Mouse (Mus musculus) stomach, embryonic 14.5 days (tissue): ENCODE results near the gene Traf3ip1. TPM values are rescaled to one million over a fixed set of nuclear protein-coding genes. Genes with fewer than 3 reads are reported as not detected.
A peak's percentile ranks its signal among the peaks of the same experiment; 100 is the strongest.

ENCODE experiments used
- ATAC-seq: fragments of 200-750 bp; cut with Nextera tagmentation; 2 replicates; pipeline ENCODE4 v1.8.0; 2017; ENCODE audit warnings: low read depth, moderate TSS enrichment; ENCODE audit not compliant: insufficient number of reproducible peaks, insufficient read depth, low FRiP score
- H3K27ac ChIP-seq: fragments of 300-500 bp; sonication (generic); 2 replicates; pipeline ENCODE4 v1.5.1; 2014; ENCODE audit warnings: mild to moderate bottlenecking, low read length, moderate library complexity, mixed read lengths
- H3K27me3 ChIP-seq: fragments of 300-500 bp; sonication (generic); 2 replicates; pipeline ENCODE4 v1.6.1; 2014; ENCODE audit warnings: low read length, control low read depth, mixed read lengths; ENCODE audit not compliant: control insufficient read depth, insufficient read depth
- H3K36me3 ChIP-seq: fragments of 300-500 bp; sonication (generic); 2 replicates; pipeline ENCODE4 v1.6.1; 2014; ENCODE audit warnings: mild to moderate bottlenecking, control low read depth, low read length, moderate library complexity, mixed read lengths; ENCODE audit not compliant: control insufficient read depth, insufficient read depth
- H3K4me1 ChIP-seq: fragments of 300-500 bp; sonication (generic); 2 replicates; pipeline ENCODE4 v1.6.1; 2014; ENCODE audit warnings: low read length, control low read depth, mixed read lengths; ENCODE audit not compliant: control insufficient read depth, insufficient read depth
- H3K4me2 ChIP-seq: fragments of 300-500 bp; sonication (generic); replicated peaks from 2 replicates; pipeline ENCODE4 v1.6.1; 2014; ENCODE audit warnings: low read depth, low read length, control low read depth
- H3K4me3 ChIP-seq: fragments of 300-500 bp; sonication (generic); 2 replicates; pipeline ENCODE4 v1.5.1; 2014; ENCODE audit warnings: low read depth, low read length, control low read depth
- H3K9ac ChIP-seq: fragments of 300-500 bp; sonication (generic); replicated peaks from 2 replicates; pipeline ENCODE4 v1.6.1; 2014; ENCODE audit warnings: low read depth, mild to moderate bottlenecking, control low read depth, low read length, moderate library complexity, mixed read lengths
- H3K9me3 ChIP-seq: fragments of 300-500 bp; sonication (generic); 2 replicates; pipeline ENCODE4 v1.6.1; 2016; ENCODE audit warnings: low read depth, low read length, control low read depth; ENCODE audit not compliant: control insufficient read depth
- WGBS: fragments of 180-500 bp; shearing (Covaris S2); extraction: QIAGEN DNeasy Blood & Tissue Kit; methylation state at CpG from one replicate; pipeline ENCODE4 v1.1.7; 2014; 5-methylcytosine and 5-hydroxymethylcytosine counted together
- polyA plus RNA-seq: library from polyadenylated mRNA; unstranded; fragments of >200 nt; fragmentation: Nextera tagmentation; extraction: Ambion mirVana; gene quantifications from 2 replicates; pipeline ENCODE4 v1.2.1, GENCODE M21; 2014

Gene Traf3ip1
- polyA plus RNA-seq, 1 experiment from 2014 or later, result 8.7 TPM

GRCm38 (mm10) chr1:91564598-91564997 lies 70.2 kb downstream of the Traf3ip1 start:
- no peak overlapping the region for H3K27ac ChIP-seq
- H3K4me1 ChIP-seq, result no peaks in the 10 kb centered on the region
- no peaks in the 10 kb centered on the region for H3K36me3 ChIP-seq
- WGBS, result 39% methylated on average over 6 of the region's 6 CpGs
- no peak overlapping the region for H3K4me2 ChIP-seq
- no peak overlapping the region for H3K4me3 ChIP-seq
- H3K9ac ChIP-seq, result no peak overlapping the region
- ATAC-seq, result no peak
- no peaks in the 10 kb centered on the region for H3K27me3 ChIP-seq
- H3K9me3 ChIP-seq, result no peaks in the 10 kb centered on the region

DNA sequence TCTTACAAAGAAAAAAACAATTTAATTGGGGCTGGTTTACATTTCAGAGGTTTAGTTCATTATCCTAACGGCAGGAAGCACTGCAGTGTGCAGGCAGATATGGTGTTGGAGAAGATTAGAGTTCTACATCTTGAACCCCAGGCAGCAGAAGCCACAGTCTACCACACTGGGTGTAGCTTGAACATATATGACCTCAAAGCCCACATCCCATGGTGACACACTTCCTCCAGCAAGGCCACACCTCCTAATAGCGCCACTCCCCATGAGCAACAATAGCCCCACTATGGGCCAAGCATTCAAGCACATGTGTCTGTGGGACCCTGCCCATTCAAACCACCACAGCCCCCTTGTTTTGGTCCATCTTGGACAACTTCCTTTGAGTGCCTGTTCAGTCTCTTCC lies 72.8 kb downstream of the Traf3ip1 start:
- Histone ChIP-seq H3K9ac (no peak overlapping the region), H3K36me3 (no peaks in the 10 kb centered on the region), H3K27ac (no peak overlapping the region), H3K4me2 (no peak overlapping the region), H3K4me3 (no peak overlapping the region), H3K27me3 (no peaks in the 10 kb centered on the region), H3K9me3 (no peaks in the 10 kb centered on the region), H3K4me1 (no peaks in the 10 kb centered on the region)
- no peak for ATAC-seq
- WGBS, result 85% methylated on average over 2 of the region's 2 CpGs

DNA sequence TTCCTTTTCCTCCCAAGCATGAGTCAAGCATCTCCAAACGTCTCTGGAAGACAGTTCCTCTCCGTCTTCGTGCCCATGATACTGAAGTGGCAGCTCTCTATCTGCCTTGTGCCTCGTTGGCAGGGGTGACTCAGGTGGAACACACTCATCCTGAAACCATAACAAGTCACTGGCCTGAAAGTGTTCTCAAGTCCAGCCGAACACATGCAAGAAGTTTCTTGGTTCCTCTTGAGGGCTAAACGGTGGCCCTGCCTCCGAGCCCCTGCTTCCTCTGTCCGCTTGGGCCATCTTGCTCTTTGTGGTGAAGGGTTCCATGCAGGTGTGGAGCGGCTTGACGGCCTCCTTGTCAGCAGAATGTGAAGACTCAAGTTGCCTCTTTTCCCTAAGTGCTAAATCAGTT lies 78.0 kb downstream of the Traf3ip1 start:
- 82% methylated on average over 10 of the region's 10 CpGs for WGBS
- no peak for ATAC-seq
- Histone ChIP-seq H3K27ac (no peak overlapping the region), H3K4me3 (no peak overlapping the region), H3K9me3 (no peaks in the 10 kb centered on the region), H3K4me1 (no peaks in the 10 kb centered on the region), H3K4me2 (no peak overlapping the region), H3K36me3 (no peaks in the 10 kb centered on the region), H3K9ac (no peak overlapping the region), H3K27me3 (no peaks in the 10 kb centered on the region)

DNA sequence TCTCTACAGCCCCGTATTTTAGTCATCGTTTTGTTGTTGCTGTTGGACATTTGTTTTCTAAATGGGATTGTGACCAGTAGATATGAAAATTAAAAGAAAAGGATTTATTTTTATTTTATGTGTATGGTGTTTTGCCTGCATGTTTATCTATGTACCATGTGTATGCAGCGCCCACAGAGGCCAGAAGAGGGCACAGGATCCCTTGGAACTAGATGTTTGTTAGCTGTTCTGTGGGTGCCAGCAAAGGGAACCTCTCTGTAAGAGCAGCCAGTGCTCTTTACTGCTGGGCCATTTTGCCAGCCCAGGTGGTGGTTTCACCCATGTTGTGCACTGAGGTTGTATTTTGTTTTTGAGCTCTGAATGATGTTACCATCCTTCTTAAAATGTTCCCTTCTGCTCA lies 79.8 kb downstream of the Traf3ip1 start:
- peaks cover 3% of the 10 kb centered on the region; the same call in 1 of the 2 replicates for H3K4me1 ChIP-seq
- no peaks in the 10 kb centered on the region for H3K27me3 ChIP-seq
- no peak overlapping the region for H3K27ac ChIP-seq
- 72% methylated on average over 3 of the region's 3 CpGs for WGBS
- no peak overlapping the region for H3K4me3 ChIP-seq
- no peaks in the 10 kb centered on the region for H3K9me3 ChIP-seq
- no peak for ATAC-seq
- no peaks in the 10 kb centered on the region for H3K36me3 ChIP-seq
- no peak overlapping the region for H3K9ac ChIP-seq
- no peak overlapping the region for H3K4me2 ChIP-seq

- H3K9me3 ChIP-seq, result no peaks in the 10 kb centered on the region
- peak; percentile 65 for ATAC-seq
- 34% methylated on average over 7 of the region's 7 CpGs for WGBS
- H3K27me3 ChIP-seq, result no peaks in the 10 kb centered on the region
- H3K9ac ChIP-seq, result no peak overlapping the region
- no peaks in the 10 kb centered on the region for H3K36me3 ChIP-seq
- no peak overlapping the region for H3K4me2 ChIP-seq
- peaks cover 3% of the 10 kb centered on the region; the same call in 1 of the 2 replicates for H3K4me1 ChIP-seq
- no peak overlapping the region for H3K4me3 ChIP-seq
- H3K27ac ChIP-seq, result peak overlapping the region; percentile 48; the same call in 1 of the 2 replicates
These were observed 83.6 kb downstream of the Traf3ip1 start for GRCm38 (mm10) chr1:91577883-91578517.

Other genes starting within 250 kb of the Traf3ip1 start
- gene Ube2f, start 244.3 kb upstream of the Traf3ip1 start, polyA plus RNA-seq, result 67.1 and 73.3 TPM in 2 replicates
- gene Scly, start 196.3 kb upstream of the Traf3ip1 start, polyA plus RNA-seq, result 10.7 and 13.7 TPM in 2 replicates
- gene Espnl, start 172.6 kb upstream of the Traf3ip1 start, polyA plus RNA-seq, result not detected in 2 replicates
- gene Klhl30, start 143.6 kb upstream of the Traf3ip1 start, polyA plus RNA-seq, result 0.41 and 0.64 TPM in 2 replicates
- gene Erfe, start 128.2 kb upstream of the Traf3ip1 start, polyA plus RNA-seq, result 2.1 and 2.5 TPM in 2 replicates
- 134 and 146 TPM in 2 replicates for gene Ilkap, start 95.8 kb upstream of the Traf3ip1 start, polyA plus RNA-seq
- gene Hes6, start 80.6 kb upstream of the Traf3ip1 start, polyA plus RNA-seq, result 65.7 and 78.1 TPM in 2 replicates
- gene Per2, start 35.3 kb upstream of the Traf3ip1 start, polyA plus RNA-seq, result 7.3 and 9.5 TPM in 2 replicates
- 6.5 and 6.8 TPM in 2 replicates for gene Asb1, start 45.9 kb downstream of the Traf3ip1 start, polyA plus RNA-seq